Mouse (Mus musculus) lung, postnatal 0 days (tissue): Measurements from ENCODE around the gene Pgc.

Experiments used
- CTCF ChIP-seq: IDR thresholded peaks from 2 replicates; pipeline ENCODE4 v1.5.1; 2016; ENCODE audit warnings: antibody characterized with exemption, mild to moderate bottlenecking
- EP300 ChIP-seq: IDR thresholded peaks from 2 replicates; pipeline ENCODE4 v1.6.1; 2016; ENCODE audit warnings: antibody characterized with exemption, mild to moderate bottlenecking, control low read depth

DNA sequence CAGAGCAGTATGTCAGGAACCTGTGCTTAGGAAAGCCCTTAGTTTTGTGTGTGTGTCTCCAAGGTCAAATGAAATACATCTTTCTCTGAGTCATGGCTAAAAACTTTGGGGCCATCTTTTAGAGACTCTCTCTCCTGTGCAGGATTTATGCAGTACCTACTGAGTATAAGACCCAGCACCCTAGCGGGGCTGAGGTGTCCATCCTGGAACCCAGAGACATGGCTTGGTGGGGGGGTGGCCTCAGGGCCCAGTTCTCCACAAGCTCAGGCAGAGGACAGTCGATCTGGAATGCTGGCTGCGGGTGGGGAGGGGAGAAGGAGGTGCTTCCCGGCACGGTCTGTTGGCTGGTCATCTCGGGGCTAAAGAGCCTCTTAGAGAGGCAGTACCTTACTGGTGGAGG is 29.7 kb downstream of the Pgc start:
- TF ChIP-seq CTCF (no peak), EP300 (no peak)
